Comparison of ENCODE assay signal across 16 mouse cellular contexts in the genomic region with DNA sequence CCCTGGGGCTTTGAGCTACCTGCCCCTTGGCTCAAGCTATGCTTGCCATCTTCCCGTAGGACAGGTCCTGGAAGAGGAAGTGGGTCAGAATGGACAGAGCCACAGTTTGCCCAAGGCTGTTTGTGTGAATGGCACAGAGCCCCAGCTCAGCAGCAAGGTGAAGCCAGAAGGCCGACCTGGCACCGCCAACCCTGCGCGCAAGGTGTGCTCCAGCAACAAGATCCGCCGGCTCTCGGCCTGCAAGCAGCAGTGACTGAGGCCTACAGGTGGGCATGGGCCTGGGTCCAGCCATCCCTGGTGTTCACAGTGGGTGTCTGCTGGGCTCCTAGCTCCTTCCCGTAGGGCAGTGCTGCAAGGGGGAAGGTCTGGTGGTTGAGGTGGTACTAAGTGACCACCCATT. TPM values are rescaled to one million over a fixed set of nuclear protein-coding genes. Genes with fewer than 3 reads are reported as not detected.
DNase-seq lines count a peak whose midpoint lies in the region; TF ChIP-seq lines count a peak whose summit lies in the region.
"Had no signal": no experiment of that assay in that cellular context is flagged by ENCODE, and none has a peak within 500 bp of the region (broad histone marks: within the 10 kb centered on the region; RNA-seq: fewer than 3 reads in every experiment).

No protein-coding gene starts in this region.

- no peak overlapping the region for H3K4me3 ChIP-seq in gastrocnemius, adult 2 months
- no peak overlapping the region for H3K4me3 ChIP-seq in layer of hippocampus, adult 2 months
- H3K4me3 ChIP-seq in olfactory bulb, adult 2 months (ENCODE audit: insufficient read depth, low read depth, low read length), result no peak overlapping the region
- H3K4me3 ChIP-seq: forebrain, embryonic 13.5 days; left cerebral cortex, adult 2 months; limb, embryonic 15.5 days; neural tube, embryonic 13.5 days had no signal

- intact Hi-C loops in gastrocnemius, adult 2 months (cut with DNase I), result loop anchor here (5.0 kb wide), 1 partner anchor 98 kb away; no protein-coding TSS in a partner anchor

- no peak overlapping the region for H3K27ac ChIP-seq in gastrocnemius, adult 2 months
- H3K27ac ChIP-seq in layer of hippocampus, adult 2 months, result peak overlapping the region; percentile 8; the same call in 1 of the 2 replicates
- H3K27ac ChIP-seq in olfactory bulb, adult 2 months (ENCODE audit: insufficient read depth, low read depth, low read length), result no peak overlapping the region
- H3K27ac ChIP-seq: kidney, postnatal 0 days; left cerebral cortex, adult 2 months; limb, embryonic 15.5 days; neural tube, embryonic 13.5 days had no signal

- peaks cover 31% of the 10 kb centered on the region for H3K4me1 ChIP-seq in olfactory bulb, adult 2 months (ENCODE audit: control insufficient read depth, insufficient read depth, low read length)

- 85% methylated on average over 9 of the region's 9 CpGs for WGBS in olfactory bulb, adult 2 months

- TF ChIP-seq CTCF in gastrocnemius, adult 2 months (IDR thresholded peaks at IDR 0.05), result no peak
- TF ChIP-seq CTCF in layer of hippocampus, adult 2 months (conservative IDR thresholded peaks at IDR 0.05), result no peak
- TF ChIP-seq CTCF in olfactory bulb, adult 2 months (IDR thresholded peaks at IDR 0.05; ENCODE audit: insufficient read depth, low read depth, low read length), result no peak

- 0 out of 2 replicates have a peak, but pooled peaks have one; percentile 15 for TF ChIP-seq POLR2A in olfactory bulb, adult 2 months (IDR thresholded peaks at IDR 0.05; ENCODE audit: insufficient read depth, low read depth, low read length)

- peak; percentile 20 for DNase-seq in gastrocnemius, adult 2 months
- DNase-seq in gastrocnemius, postnatal 4 days (ENCODE audit: low spot score in 2 of 2), result no peak
- no peak for DNase-seq in layer of hippocampus, adult 2 months (ENCODE audit: low spot score in 2 of 2)
- DNase-seq in layer of hippocampus, adult 9-11 months, result no peak
- peak; percentile 88 for DNase-seq in cerebellum, adult 9-11 months
- no peak for DNase-seq in embryo, embryonic 11 days
- DNase-seq in ovary, postnatal 14 days (ENCODE audit: low spot score), result no peak
- DNase-seq: heart, postnatal 10 days; lung, postnatal 14 days; midbrain, embryonic 14.5 days had no signal

RNA-seq across cellular contexts. Expression of gene Atp5d, which starts 8.6 kb away (rescaled TPM):
- 100 to 1,000 TPM; 535 to 725 TPM for total RNA-seq in gastrocnemius, adult 2 months (2021)
- total RNA-seq in gastrocnemius, postnatal 4 days (2021), result 100 to 1,000 TPM; 522 to 564 TPM
- total RNA-seq in layer of hippocampus, adult 2 months (2021), result 100 to 1,000 TPM; 332 to 344 TPM
- polyA plus RNA-seq in olfactory bulb, adult 2 months (2012; ENCODE audit: insufficient read depth, insufficient read length, low replicate concordance, missing spikeins), result not detected in 2 replicates

RNA-seq across cellular contexts. Expression of gene Cbarp, which starts 10.8 kb away (rescaled TPM):
- 1 to 10 TPM; 1.8 to 2.3 TPM for total RNA-seq in gastrocnemius, adult 2 months (2021)
- total RNA-seq in gastrocnemius, postnatal 4 days (2021), result 1 to 10 TPM; 2.2 to 2.7 TPM
- 100 to 1,000 TPM; 331 to 341 TPM for total RNA-seq in layer of hippocampus, adult 2 months (2021)
- not detected in 2 replicates for polyA plus RNA-seq in olfactory bulb, adult 2 months (2012; ENCODE audit: insufficient read depth, insufficient read length, low replicate concordance, missing spikeins)

RNA-seq across cellular contexts. Expression of gene Stk11, which starts 14.2 kb away (rescaled TPM):
- 100 to 1,000 TPM; 144 to 153 TPM for total RNA-seq in gastrocnemius, adult 2 months (2021)
- 100 to 1,000 TPM; 116 to 125 TPM for total RNA-seq in gastrocnemius, postnatal 4 days (2021)
- 10 to 100 TPM; 96.8 to 97.7 TPM for total RNA-seq in layer of hippocampus, adult 2 months (2021)
- polyA plus RNA-seq in olfactory bulb, adult 2 months (2012; ENCODE audit: insufficient read depth, insufficient read length, low replicate concordance, missing spikeins), result not detected in 2 replicates

RNA-seq across cellular contexts. Expression of gene Midn, which starts 18.2 kb away (rescaled TPM):
- total RNA-seq in gastrocnemius, adult 2 months (2021), result 10 to 100 TPM; 34.3 to 39.8 TPM
- total RNA-seq in gastrocnemius, postnatal 4 days (2021), result 10 to 100 TPM; 67.7 to 74.0 TPM
- total RNA-seq in layer of hippocampus, adult 2 months (2021), result 10 to 100 TPM; 53.1 to 54.5 TPM
- polyA plus RNA-seq in olfactory bulb, adult 2 months (2012; ENCODE audit: insufficient read depth, insufficient read length, low replicate concordance, missing spikeins), result 128 TPM in 1 of 2 replicates, not detected in the other

RNA-seq across cellular contexts. Expression of gene Sbno2, which starts 24.5 kb away (rescaled TPM):
- 1 to 10 TPM; 6.2 to 7.1 TPM for total RNA-seq in gastrocnemius, adult 2 months (2021)
- total RNA-seq in gastrocnemius, postnatal 4 days (2021), result 10 to 100 TPM; 13.0 to 13.6 TPM
- 10 to 100 TPM; 22.4 to 23.4 TPM for total RNA-seq in layer of hippocampus, adult 2 months (2021)
- not detected in 2 replicates for polyA plus RNA-seq in olfactory bulb, adult 2 months (2012; ENCODE audit: insufficient read depth, insufficient read length, low replicate concordance, missing spikeins)

Comparison
In these comparisons a context has a peak if more than half of its experiments do, and no peak if none do; other contexts are left out.
1. DNase-seq: peak in gastrocnemius, adult 2 months (single experiment) and cerebellum, adult 9-11 months (single experiment); none in gastrocnemius, postnatal 4 days (0 of 2), layer of hippocampus, adult 2 months (0 of 2), layer of hippocampus, adult 9-11 months (single experiment), embryo, embryonic 11 days (single experiment) and ovary, postnatal 14 days (single experiment).
2. RNA of gene Cbarp, which starts 10.8 kb away (total RNA-seq): 331 to 341 TPM in layer of hippocampus, adult 2 months; 2.2 to 2.7 TPM in gastrocnemius, postnatal 4 days and 1.8 to 2.3 TPM in gastrocnemius, adult 2 months; every median in the first group is over 10 times any median in the second.